Mouse (Mus musculus): ENCODE results near the gene Bmp8b.

DNA sequence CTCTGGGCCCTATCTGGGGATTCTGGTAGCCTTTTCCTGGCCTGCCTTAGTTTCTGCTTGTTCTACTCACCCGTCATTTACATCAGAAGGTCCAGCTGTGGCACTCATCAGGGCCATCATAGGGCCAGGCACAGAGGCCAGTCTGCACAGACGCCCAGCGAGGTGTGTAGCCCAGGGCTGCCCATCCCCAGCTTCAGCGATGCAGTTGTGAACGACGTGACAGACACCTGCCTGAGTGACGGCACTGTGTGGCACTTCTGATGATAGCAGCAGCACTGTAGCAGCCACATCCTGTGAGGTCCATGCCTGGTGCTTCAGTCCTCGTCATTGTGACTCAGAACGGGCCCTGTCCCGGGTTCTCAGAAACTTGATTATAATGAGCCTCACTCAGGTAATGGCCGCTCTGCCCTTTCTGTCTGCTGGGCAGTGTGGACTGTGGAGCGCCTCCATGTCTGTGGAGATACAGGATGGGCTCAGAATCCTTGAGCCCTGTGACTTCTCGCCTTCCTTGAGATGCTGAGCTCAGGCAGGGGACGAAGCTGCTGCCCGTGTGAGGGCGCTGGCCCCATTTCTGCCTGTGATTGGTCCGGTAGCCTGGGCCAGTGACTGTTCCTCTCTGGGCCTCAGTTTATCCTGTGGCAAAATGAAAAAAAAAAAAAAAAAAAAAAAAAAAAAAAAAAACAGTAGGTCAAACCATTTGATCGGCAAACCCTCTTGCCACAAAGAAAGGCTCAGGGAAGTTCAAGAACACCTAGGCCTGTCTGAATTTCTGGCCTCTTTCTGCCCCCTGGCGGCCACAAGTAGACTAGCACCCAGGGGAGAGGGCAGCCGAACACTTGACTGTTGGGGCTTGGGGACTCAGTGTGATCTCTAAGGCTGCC is 22.4 kb upstream of the Bmp8b start:
- TF ChIP-seq CTCF (IDR thresholded peaks at IDR 0.05; ENCODE audit: low read depth, low read length) (peak; percentile 89), POLR2A (IDR thresholded peaks at IDR 0.05; ENCODE audit: extremely low read depth, insufficient read depth, low read length) (no peak)
